Mouse (Mus musculus) intestine, postnatal 0 days (tissue): Measurements from ENCODE around the gene Armc6. TPM values are rescaled to one million over a fixed set of nuclear protein-coding genes. Genes with fewer than 3 reads are reported as not detected.

ENCODE experiments used
- ATAC-seq: fragments of 200-750 bp; cut with Nextera tagmentation; 2 replicates; pipeline ENCODE4 v1.8.0; 2017; ENCODE audit warnings: mild to moderate bottlenecking, moderate TSS enrichment, moderate library complexity
- H3K27ac ChIP-seq: fragments of 300-500 bp; sonication (generic); 2 replicates; pipeline ENCODE4 v1.5.1; 2014; ENCODE audit warnings: mild to moderate bottlenecking, low read depth, low read length, moderate library complexity
- H3K27me3 ChIP-seq: fragments of 300-500 bp; sonication (generic); replicated peaks from 2 replicates; pipeline ENCODE4 v1.6.1; 2014; ENCODE audit warnings: low read length, mixed read lengths; ENCODE audit not compliant: control insufficient read depth, insufficient read depth
- H3K36me3 ChIP-seq: fragments of 300-500 bp; sonication (generic); 2 replicates; pipeline ENCODE4 v1.6.1; 2014; ENCODE audit warnings: mild to moderate bottlenecking, moderate library complexity; ENCODE audit not compliant: control insufficient read depth, insufficient read depth
- H3K4me1 ChIP-seq: fragments of 300-500 bp; sonication (generic); replicated peaks from 2 replicates; pipeline ENCODE4 v1.6.1; 2014; ENCODE audit warnings: antibody characterized with exemption, low read length, mixed read lengths; ENCODE audit not compliant: control insufficient read depth, insufficient read depth
- H3K4me2 ChIP-seq: fragments of 300-500 bp; sonication (generic); replicated peaks from 2 replicates; pipeline ENCODE4 v1.6.1; 2014; ENCODE audit warnings: low read depth, mild to moderate bottlenecking, moderate library complexity
- H3K4me3 ChIP-seq: fragments of 300-500 bp; sonication (generic); 2 replicates; pipeline ENCODE4 v1.5.1; 2014; ENCODE audit warnings: low read depth, low read length
- H3K9ac ChIP-seq: fragments of 300-500 bp; sonication (generic); 2 replicates; pipeline ENCODE4 v1.6.1; 2014; ENCODE audit warnings: mild to moderate bottlenecking, low read depth, low read length
- H3K9me3 ChIP-seq: fragments of 300-500 bp; sonication (generic); 2 replicates; pipeline ENCODE4 v1.6.1; 2016; ENCODE audit warnings: mixed run types; ENCODE audit not compliant: control insufficient read depth
- CTCF ChIP-seq: sonication (generic); IDR thresholded peaks from 2 replicates; pipeline ENCODE4 v1.5.1; 2016; ENCODE audit warnings: low read depth, mild to moderate bottlenecking, control low read depth, antibody characterized with exemption, moderate library complexity
- WGBS: fragments of 180-500 bp; shearing (Covaris S2); extraction: QIAGEN DNeasy Blood & Tissue Kit; methylation state at CpG from one replicate; pipeline ENCODE4 v1.1.7; 2014; 5-methylcytosine and 5-hydroxymethylcytosine counted together
- polyA plus RNA-seq: library from polyadenylated mRNA; unstranded; fragments of >200 nt; fragmentation: Nextera tagmentation; extraction: Ambion mirVana; gene quantifications from 2 replicates; pipeline ENCODE4 v1.2.1, GENCODE M21; 2015

Armc6 gene
- polyA plus RNA-seq, 1 experiment from 2014 or later = 10.0 TPM

GRCm38 (mm10) chr8:70195762-70196161 is 38.5 kb downstream of the Armc6 start:
- no peaks in the 10 kb centered on the region for H3K9me3 ChIP-seq
- no peak overlapping the region for H3K4me3 ChIP-seq
- H3K36me3 ChIP-seq = peaks cover 9% of the 10 kb centered on the region; the same call in 1 of the 2 replicates
- ATAC-seq = no peak
- H3K9ac ChIP-seq = no peak overlapping the region
- 62% methylated on average over 2 of the region's 2 CpGs for WGBS
- no peaks in the 10 kb centered on the region for H3K27me3 ChIP-seq
- peak; percentile 72 for TF ChIP-seq CTCF
- H3K4me1 ChIP-seq = peaks cover 20% of the 10 kb centered on the region
- no peak overlapping the region for H3K4me2 ChIP-seq
- no peak overlapping the region; the same call in 1 of the 2 replicates for H3K27ac ChIP-seq

GRCm38 (mm10) chr8:70194191-70194590 is 40.1 kb downstream of the Armc6 start:
- H3K4me2 ChIP-seq = no peak overlapping the region
- no peaks in the 10 kb centered on the region for H3K9me3 ChIP-seq
- H3K27ac ChIP-seq = peak overlapping the region; percentile 89
- no peak overlapping the region for H3K9ac ChIP-seq
- WGBS = 76% methylated on average over 3 of the region's 3 CpGs
- H3K4me3 ChIP-seq = no peak overlapping the region
- H3K4me1 ChIP-seq = peaks cover 29% of the 10 kb centered on the region; the same call in 1 of the 2 replicates
- TF ChIP-seq CTCF = no peak
- H3K27me3 ChIP-seq = no peaks in the 10 kb centered on the region
- peaks cover 9% of the 10 kb centered on the region; the same call in 1 of the 2 replicates for H3K36me3 ChIP-seq
- no peak for ATAC-seq

- H3K4me1 ChIP-seq = peaks cover 25% of the 10 kb centered on the region; the same call in 1 of the 2 replicates
- no peaks in the 10 kb centered on the region for H3K9me3 ChIP-seq
- H3K36me3 ChIP-seq = peaks cover 9% of the 10 kb centered on the region; the same call in 1 of the 2 replicates
- H3K9ac ChIP-seq = no peak overlapping the region
- peak; percentile 89 for ATAC-seq
- no peak overlapping the region for H3K4me3 ChIP-seq
- H3K27ac ChIP-seq = peak overlapping the region; percentile 89
- H3K4me2 ChIP-seq = no peak overlapping the region; the same call in 1 of the 2 replicates
- 33% methylated on average over 5 of the region's 5 CpGs for WGBS
- no peaks in the 10 kb centered on the region for H3K27me3 ChIP-seq
- TF ChIP-seq CTCF = no peak
Measured at GRCm38 (mm10) chr8:70193238-70193637, 41.0 kb downstream of the Armc6 start.

- Histone ChIP-seq H3K9me3 (no peaks in the 10 kb centered on the region), H3K9ac (no peak overlapping the region; the same call in 1 of the 2 replicates), H3K36me3 (peaks cover 17% of the 10 kb centered on the region; the same call in 1 of the 2 replicates), H3K4me3 (no peak overlapping the region), H3K4me2 (peak overlapping the region; percentile 52), H3K27me3 (no peaks in the 10 kb centered on the region), H3K27ac (peak overlapping the region; percentile 77), H3K4me1 (peaks cover 22% of the 10 kb centered on the region; the same call in 1 of the 2 replicates)
- ATAC-seq = peak; percentile 72
- WGBS = 37% methylated on average over 7 of the region's 7 CpGs
- no peak for TF ChIP-seq CTCF
Measured at GRCm38 (mm10) chr8:70188707-70189106, 45.6 kb downstream of the Armc6 start.

- Histone ChIP-seq H3K27ac (no peak overlapping the region), H3K36me3 (peaks cover 45% of the 10 kb centered on the region), H3K4me3 (no peak overlapping the region), H3K9ac (no peak overlapping the region), H3K4me2 (no peak overlapping the region), H3K27me3 (no peaks in the 10 kb centered on the region), H3K4me1 (0 out of 2 replicates have a peak, but pooled peaks cover 4% of the 10 kb centered on the region), H3K9me3 (no peaks in the 10 kb centered on the region)
- 84% methylated on average over 4 of the region's 4 CpGs for WGBS
- TF ChIP-seq CTCF = no peak
- no peak for ATAC-seq
Measured at GRCm38 (mm10) chr8:70183194-70183593, 51.1 kb downstream of the Armc6 start.

DNA sequence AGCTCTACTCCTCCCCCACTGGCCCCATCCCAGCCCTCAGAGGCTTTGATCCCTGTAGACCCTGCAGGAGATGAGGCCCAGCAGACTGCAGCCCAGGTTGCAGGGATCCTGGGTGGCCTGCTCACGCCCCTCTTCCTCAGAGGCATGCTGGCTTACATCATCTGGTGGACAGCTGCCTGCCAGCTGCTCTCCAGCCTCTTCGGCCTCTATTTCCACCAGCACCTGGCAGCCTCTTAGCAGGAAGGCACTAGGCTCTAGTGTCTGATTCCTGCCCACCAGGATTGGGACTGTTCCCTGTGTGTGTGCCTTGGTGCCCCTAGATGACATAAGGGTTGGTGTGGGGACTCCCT is 52.4 kb downstream of the Armc6 start:
- no peak for ATAC-seq
- H3K9ac ChIP-seq = peak overlapping the region; percentile 37
- H3K4me1 ChIP-seq = 0 out of 2 replicates have a peak, but pooled peaks cover 4% of the 10 kb centered on the region
- no peak overlapping the region for H3K4me2 ChIP-seq
- H3K9me3 ChIP-seq = no peaks in the 10 kb centered on the region
- no peaks in the 10 kb centered on the region for H3K27me3 ChIP-seq
- no peak for TF ChIP-seq CTCF
- no peak overlapping the region for H3K4me3 ChIP-seq
- H3K36me3 ChIP-seq = peaks cover 56% of the 10 kb centered on the region
- no peak overlapping the region for H3K27ac ChIP-seq
- WGBS = 50% methylated on average over 2 of the region's 2 CpGs
